Mouse (Mus musculus) megakaryocyte, adult 5-6 weeks (primary cell): ENCODE measurements around the gene Bfsp1. TPM values are rescaled to one million over a fixed set of nuclear protein-coding genes. Genes with fewer than 3 reads are reported as not detected.

Experiments
- ATAC-seq: 2 replicates; pipeline ENCODE4 v1.8.0; 2016; ENCODE audit warnings: mild to moderate bottlenecking, inconsistent platforms; ENCODE audit not compliant: poor library complexity, severe bottlenecking
- total RNA-seq, 2 experiments: library from RNA; stranded (forward) in 1 of 2; stranded (reverse) in 1 of 2; fragments of 153-499, 151-499 nt in 1 of 2; fragments of 221-1000, 200-1000 nt in 1 of 2; gene quantifications; 2 replicates each; pipeline versions ENCODE4 v1.2.3 to v1.2.4; 2015 to 2017

The Bfsp1 gene
- 0.41 TPM in 1 of 2 replicates, not detected in the other for total RNA-seq (2015)
- total RNA-seq (2017): 0.73 and 0.99 TPM in 2 replicates

DNA sequence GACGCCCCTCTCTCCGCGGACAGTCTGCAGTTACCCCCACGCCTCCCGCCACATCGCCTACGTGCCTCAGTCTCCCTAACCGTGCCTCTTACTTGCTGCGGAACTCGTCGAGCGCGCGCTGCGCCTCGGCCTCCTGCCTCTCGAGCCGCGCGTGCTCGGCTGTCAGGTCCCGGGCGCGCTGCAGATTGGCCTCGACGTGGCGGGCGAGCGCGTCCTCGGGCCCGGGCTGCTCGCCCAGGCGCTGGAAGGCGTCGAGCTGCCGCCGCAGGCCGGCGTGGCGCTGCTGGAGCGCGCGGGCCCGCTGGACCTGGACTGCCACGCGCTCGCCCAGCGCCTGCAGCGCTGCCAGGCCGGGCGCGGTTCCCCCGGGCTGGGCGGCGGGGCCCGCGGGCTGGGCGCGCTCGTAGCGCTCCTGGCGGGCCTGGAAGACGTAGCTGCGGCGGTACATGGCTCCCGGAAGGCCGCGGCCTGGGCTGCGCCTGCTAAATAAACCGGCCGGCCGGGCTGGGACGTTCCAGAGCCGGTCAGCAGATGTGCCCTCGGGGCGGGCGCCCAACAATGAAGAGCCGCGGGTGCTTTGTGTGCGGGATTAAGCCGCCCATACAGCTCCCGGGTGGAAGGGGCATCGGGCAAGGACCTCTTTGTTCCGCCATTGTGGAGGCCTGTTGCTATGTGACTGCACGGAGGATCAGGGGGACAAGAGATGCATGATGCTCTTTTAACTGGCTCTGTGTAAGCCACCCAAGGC, at the start of gene Bfsp1:
Gene Bfsp1 (minus strand): TSS at position 690 of the 748 bp plus-strand sequence.
- ATAC-seq: peak; percentile 50

DNA sequence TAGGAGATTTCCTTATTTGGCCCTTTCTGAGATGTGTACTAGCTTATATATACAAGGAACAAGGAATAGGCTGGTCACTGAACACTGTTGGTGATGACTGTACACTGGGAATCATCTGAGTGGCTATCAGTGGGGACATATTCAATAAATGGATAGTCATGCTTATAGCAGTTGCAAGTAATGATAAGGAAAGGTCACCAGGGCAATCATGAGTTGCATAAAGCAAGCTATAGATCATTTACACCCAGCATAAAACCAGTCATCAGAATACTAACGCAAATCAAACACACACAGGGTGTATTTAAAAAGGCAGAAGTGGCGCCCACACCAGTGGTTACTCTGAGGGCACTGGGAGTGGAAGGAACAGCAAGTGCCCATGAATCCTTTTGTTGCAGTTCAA, 49.2 kb upstream of the Bfsp1 start:
- ATAC-seq: no peak

DNA sequence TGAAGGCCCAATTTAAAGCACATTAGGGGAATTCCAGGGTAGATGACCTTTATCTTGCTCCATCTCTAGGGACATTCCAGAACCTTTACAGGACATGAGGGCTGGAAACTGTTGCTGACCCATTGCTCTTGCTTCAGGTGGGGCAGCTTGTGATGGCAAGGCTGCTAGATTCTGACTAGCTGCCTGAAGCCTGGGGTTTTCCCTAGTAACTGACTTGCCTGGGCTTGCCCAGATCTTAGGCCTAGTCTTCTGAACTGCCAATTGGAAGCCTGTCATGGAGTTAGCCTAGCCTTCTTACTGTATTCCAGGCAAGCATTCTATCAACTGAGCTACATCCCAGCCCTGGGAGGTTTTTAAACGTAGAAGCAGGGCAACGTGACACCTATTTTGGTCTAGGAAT, 46.3 kb upstream of the Bfsp1 start:
- no peak for ATAC-seq

DNA sequence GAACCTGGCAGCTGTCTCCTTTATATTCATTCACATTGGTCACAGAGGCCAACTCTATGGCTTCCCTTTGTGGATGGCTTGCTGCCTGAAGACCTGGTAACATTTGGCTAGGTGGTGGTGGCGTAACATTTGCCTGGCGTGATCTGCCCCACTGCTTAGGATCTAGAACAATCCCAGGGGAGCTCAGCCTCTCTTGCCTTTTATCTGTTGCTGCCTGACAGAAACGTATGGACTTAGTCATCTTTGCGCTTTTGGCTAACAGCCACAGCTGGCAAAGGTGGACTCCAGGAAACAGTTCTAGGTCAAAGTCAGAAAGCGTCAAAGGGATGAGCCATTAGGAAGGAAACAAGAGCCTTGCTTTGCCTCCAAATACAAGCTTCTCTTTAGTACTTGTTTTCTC, 41.9 kb upstream of the Bfsp1 start:
- no peak for ATAC-seq

DNA sequence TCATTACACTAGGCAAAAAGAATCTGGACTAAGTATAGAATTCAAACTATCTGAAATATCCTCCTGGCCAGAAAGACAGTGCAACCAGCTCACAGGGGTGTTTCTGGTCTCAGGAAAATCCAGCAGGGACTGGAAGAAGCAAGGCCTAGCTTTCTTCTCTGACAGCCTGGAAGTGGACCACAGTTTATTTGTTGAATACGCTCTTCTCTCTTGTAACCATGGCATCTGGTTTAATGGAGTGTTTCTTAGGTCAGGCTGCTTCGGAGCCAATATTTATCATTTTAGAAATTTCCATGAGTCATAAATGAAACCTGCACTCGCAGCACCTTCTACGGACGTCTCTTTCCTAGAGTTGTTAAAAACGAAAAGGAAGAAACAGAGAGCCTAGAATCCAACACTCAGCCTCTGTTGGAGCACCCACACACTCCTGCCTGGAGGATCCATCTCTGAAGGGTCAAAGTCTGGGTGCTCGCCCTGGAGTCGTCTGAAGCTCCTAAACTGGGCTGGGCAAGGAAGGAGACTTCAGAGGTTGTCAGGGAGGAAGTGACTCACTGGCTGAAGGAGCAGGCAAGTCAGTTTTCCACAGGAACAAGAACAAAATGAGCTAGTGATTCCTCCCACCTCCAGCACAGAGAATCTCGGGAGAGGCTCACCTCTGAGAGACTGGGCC, 40.5 kb upstream of the Bfsp1 start:
- peak; percentile 41; the same call in 1 of the 2 replicates for ATAC-seq

DNA sequence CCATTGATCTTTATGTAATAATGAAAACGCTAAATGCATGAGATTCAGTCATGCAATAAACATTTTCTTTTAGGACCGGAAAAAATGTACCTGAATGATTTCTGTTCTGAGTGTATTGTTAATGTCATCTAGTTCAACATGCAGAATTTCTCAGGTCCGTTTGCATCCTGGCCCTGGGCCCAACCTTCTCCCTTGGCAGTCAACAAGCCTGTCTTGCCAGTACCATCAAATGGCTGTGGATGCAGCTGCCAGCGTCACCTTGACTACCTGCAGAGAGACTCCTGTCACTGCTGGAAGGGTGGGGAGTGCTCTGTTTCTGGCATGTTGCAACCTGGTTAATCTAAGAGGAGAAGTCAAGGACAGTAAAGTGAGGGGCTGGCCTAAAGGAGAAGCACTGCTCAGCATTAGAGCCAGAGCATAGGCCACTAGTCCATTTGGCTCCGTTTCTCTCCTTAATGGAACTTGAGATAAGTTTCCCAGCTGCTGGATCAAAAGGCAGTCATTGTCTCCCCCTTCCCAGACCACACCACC, 37.9 kb upstream of the Bfsp1 start:
- ATAC-seq: no peak

DNA sequence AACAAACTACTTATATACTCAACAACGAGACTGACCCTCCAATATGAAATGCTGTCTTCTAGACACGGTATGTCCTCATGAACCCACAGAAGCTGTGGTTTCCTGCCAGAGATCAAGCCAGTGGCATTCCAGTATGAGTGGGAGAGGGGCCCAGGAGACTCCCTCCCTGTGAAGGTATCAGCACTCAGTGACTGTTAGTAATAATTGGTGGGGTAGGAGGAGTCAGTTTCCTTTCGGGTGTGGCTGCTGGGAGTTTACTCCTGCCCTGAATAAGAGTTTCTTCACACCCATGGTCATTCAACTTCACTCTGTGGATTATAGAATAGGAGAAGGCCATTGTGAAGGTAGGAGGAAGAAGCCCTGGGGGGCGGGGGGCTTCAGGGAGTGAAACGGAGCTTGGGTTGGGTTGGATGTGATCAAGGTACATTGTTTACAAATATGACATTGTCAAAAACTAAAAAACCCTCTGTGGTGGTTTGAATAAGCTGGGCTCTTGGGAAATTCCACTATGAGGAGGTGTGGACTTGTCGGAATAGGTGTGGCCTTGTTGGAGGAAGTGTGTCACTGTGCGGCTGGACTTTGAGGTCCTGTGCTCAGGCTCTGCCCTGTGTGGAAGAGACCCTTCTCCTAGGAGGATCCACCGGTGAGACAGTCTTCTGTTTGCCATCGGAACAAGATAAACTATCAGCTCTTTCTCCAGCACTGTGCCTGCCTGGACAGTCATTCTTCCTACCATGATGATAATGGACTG, 36.7 kb upstream of the Bfsp1 start:
- ATAC-seq: peak; percentile 86

DNA sequence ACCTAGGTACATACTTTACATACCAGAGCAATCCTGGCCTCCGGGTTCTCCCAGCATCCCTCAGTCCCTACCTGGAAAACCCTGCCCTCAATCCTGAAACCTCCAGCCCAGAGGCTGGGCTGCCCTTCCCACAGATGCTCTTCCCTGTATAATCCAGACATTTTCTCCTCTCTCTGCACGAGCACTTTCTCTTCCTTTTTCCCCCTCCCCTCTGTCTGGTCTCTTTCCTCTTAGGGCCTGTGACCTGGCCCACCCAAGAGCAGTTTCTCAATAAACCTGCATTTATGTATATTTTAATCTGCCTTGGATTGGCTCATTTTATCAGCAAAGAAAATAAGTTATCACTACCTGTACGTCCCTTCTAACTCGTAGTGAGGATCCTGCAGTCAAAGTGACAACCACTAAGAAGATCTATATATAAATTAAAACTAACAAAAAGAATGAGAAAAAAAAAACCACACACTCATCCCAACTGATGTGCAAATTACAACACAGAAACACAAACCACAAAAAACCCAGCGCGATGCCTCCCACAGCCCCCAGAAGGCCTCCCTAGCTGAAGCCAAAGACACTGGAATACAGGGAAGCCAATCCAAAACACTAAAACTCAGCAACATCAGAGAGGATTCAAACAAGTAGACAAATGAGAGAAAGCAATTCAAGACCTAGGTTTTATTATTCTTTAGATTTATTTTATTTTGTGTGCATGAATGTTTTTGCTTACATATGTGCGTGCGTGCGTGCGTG, 28.5 kb upstream of the Bfsp1 start:
- ATAC-seq: peak; percentile 64

DNA sequence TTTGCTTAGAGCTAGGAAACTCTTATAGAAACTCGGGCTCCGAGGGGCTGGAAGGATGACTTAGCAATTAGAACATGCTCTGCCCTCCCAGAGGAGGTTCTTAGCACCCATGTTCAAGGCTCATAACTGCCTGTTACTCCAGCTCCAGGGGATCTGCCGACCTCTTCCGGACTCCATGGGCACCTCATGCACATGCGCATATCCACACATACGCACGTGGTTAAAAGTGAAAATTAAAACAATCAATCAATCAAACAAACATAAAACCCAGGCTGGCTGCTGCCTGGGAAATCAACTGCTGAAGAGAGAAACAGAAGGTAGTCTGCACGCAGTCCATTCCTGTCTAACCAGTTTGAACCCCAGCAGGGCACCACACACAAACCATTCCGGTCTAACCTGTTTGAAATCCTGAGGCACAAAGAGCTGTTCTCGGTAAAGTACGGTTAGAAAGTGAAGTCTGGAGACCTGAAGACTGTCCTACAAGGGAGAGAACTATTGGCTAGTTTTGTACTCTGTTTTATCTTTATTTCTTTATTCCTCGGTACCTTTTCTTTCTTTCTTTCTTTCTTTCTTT, 27.0 kb upstream of the Bfsp1 start:
- no peak for ATAC-seq

DNA sequence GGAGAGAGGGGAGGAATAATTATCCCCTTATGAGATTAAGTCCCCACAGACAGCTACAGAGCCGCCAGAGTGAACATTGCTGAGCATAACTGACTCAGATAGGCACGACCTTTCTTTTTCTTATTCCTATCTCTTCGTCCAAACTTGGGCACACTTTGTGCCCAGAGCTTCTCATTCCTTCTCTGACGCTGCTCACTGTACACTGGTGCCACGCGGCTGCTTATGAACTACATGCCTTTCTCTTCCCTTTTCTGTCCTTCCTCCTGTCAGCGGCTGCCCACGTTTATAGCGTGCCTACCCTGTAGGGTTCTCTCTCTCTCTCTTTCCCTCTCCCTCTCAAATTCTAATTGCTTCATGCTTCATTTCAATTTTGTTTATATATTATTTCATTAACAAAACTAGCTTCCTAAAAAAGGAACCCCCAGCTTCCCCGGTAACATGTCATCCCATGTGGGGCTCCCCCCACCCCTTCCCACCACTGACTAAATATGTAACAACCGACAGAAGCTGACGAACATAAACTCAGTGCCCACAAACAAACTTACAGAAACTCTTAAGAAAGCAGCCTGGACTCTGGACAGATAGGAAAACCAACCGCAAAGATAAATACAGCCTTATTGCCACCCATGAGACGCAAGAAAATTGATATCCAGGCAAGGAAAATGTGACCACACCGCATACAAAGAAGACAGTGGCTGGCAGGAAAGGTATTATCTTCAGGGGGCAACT, 26.3 kb upstream of the Bfsp1 start:
- peak; percentile 85 for ATAC-seq

DNA sequence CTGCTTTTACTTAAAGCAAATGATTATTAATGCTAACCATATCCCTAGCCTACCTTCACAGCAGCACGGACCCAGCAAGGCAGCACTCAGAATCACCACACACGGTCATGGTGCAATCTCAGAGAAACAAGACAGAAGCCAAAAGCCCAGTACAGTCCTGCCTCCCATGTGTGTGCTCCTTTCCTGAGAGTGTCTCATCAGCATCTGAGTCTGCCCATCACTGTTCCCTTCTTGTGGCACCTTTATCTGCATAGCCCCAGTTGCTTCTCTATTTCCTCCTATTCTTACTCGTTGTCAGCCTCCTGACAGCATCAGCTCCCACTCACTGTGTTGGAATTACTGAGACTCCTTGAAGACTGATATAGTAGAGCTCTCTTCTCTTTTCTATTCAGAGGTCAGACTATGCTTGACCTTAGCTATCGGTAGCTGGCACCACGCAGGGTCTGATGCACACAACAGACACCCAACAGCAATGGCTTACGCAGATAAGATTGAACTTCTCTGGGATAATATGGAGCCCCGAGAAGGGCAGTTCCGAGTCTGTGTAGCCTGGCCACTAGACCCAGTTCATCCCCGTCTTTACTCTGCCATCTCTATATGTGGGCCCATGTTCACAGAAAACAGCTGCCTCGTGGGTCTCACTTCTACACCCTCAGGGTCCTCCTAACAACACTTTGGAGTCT, 19.8 kb upstream of the Bfsp1 start:
- no peak for ATAC-seq

DNA sequence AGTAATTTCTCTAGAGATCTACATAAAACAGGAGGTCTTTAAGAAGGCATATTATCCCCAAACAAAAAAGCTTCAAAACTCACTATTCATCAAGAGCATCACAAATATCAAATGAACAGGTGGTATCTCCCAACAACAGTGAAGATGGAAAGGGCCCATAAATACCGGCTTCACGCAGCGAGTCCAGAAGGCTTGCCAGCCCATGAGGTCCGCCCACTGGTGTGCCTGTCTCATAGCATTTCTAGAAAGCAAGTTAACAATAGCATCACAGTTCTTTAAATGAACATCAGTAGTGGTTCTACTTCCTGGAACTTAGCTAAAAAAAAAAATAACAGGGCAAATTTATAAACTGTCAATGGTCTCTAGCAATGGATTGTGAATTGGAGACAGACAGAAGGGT, 19.0 kb upstream of the Bfsp1 start:
- no peak for ATAC-seq

DNA sequence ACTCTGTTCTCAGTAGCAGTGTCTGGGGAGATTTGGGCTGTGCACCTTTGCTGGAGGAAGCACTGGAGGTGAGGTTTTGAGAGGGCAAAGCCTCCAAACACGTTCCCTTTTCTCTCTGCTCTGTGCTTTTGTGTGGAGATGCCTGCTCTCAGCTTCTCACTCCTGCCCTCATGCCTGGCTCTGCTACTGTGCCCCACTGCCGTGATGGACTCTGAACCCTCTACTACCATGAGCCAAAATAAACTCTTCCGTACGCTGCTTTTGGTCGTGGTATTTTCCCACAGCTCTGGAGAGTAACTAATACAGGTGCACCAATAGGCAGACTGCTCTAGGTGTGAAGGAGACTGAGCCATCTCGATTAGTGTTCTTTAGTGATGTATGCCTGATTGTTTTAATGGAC, 16.3 kb upstream of the Bfsp1 start:
- no peak for ATAC-seq

DNA sequence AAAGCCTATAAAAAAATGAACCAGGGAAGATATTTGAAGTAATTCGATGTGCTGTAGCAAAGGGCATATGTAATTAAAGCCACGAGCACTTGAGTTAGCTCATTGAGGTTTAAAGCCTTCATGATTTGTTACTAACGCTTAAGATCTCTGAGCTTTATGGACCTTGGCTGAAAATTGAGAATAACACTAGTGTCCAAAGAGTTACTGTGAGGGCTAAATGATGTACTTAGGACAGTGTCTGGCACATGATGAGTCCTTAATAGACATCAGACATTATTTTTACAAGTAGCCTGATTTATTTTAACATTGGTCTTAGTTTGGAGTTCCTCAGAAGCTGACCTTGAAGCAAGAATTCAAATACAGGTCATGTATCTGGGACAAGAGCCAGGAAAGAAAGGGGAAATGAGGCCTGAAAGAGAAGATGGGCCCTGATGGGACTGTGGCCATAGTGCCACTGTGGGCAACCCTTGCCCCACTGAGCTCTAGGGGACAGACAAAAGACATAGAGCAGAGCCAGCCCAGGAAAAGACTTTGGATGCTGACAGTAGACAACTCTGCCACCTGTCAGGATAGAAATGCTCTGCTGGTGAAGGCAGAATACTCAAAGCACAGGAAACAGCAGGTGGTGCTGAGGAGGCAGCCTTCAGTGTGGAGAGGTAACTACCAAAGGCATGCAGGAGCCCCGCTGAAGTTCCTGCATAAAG, 14.1 kb upstream of the Bfsp1 start:
- ATAC-seq: peak; percentile 83

DNA sequence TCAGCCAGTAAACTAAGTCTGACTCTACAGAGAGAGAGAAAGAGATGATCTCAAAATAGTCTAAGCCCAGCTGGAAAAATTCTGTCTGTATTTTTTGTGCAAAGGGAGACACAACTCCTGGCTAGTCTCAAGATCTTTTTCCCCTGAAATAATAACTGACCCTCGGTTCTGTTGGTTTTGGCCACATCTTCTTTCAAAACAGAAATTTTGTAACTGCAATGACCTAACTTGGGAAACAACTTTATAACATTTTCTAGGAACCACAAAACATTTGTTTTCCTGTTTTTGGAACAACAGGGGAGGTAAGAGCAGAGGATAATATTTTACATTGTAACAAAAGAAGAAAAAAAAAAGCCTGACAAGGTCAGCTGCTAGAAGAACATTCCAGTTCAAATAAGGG, 13.1 kb upstream of the Bfsp1 start:
- ATAC-seq: no peak

DNA sequence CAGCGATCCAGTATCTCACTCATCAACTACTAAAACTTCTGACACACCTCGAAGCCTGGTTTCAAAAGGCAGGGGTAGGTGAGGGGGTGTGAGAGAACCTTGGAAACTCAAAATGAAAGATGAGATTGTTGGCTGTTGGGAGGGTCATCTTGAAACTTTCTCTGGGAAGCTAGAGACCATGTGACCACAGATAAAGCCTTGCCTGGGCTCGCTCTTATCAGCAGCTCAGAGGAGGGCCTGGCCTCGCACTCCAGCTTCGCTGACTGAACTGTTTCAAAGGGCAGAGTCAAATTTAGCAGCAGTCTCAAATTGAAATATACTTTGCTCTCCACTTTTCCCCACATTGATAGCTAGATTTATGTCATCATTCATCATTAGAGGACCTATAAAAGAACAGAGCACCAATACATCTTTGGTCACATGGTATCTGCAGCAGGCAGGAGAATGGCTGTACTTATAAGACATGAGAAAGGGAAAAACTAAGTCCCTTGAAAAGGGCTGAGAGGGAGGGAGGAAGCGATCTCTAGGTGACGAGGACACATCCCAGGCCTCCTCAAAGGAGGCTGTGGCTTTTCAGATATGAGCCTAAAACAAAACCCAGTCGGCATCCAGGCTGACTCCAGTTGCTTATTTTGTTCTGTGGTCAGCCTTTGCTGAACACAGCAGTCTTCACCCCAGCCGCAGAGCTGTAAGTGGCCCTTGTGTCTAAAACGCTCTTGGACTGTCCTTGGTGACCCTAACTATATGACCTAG, 8.1 kb upstream of the Bfsp1 start:
- ATAC-seq: no peak

DNA sequence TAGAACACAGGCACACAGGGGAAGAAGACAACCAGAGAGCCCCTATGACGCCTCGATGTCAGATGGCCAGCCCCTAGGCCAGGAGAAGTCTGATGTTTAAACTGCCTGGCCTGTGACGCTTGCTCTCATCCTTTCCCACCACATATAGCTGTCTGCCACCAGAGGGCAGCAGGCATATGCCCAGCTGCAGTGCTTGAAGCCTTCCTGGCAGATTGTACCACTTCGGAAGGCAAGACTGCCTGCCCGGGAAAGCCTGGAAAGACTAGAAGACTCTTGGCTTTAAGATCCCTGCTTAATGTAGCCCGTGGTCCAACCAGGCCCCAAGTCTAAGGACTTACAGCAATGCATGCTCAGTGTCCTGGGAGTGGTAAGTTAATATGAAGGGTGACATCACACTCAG, 4.4 kb upstream of the Bfsp1 start:
- ATAC-seq: peak; percentile 94

DNA sequence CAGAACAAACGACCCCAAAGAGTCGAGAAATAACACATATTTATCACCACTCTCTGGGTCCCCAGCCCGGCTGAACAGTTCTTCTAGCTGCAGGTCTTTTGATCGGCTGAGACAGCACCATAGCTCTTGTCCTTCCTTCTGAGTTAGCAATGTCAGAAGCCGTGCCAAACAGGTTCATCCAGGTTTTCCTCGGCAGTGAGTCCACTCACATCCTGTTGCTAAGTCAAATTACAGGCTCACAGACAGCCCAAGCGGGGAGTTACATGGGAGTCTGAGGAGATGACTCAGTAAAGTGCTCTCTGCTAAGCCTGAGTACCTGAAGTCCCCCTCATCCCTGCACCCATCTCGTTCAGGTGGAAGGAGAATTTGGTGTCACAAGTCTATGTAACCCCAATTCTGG, 1.6 kb upstream of the Bfsp1 start:
- no peak for ATAC-seq
